In genomic region chr5:96921511-96921910, GRCm38 (mm10) we compare ENCODE assay signal across 11 mouse cellular contexts.
DNase-seq lines count a peak whose midpoint lies in the region; ATAC-seq lines count a peak whose summit lies in the region.
"Had no signal": no experiment of that assay in that cellular context is flagged by ENCODE, and none has a peak within 500 bp of the region (broad histone marks: within the 10 kb centered on the region; RNA-seq: fewer than 3 reads in every experiment).

No protein-coding gene starts in this region.

- no peak overlapping the region for H3K9ac ChIP-seq in hindbrain, embryonic 13.5 days
- H3K9ac ChIP-seq in hindbrain, embryonic 12.5 days = no peak overlapping the region
- H3K9ac ChIP-seq in neural tube, embryonic 13.5 days = no peak overlapping the region
- peak overlapping the region; percentile 51; the same call in 1 of the 2 replicates for H3K9ac ChIP-seq in stomach, embryonic 16.5 days (ENCODE audit: low read length)
- H3K9ac ChIP-seq: neural tube, embryonic 12.5 days had no signal

- no peaks in the 10 kb centered on the region for H3K27me3 ChIP-seq in hindbrain, embryonic 13.5 days
- H3K27me3 ChIP-seq in hindbrain, embryonic 12.5 days = no peaks in the 10 kb centered on the region
- H3K27me3 ChIP-seq in neural tube, embryonic 13.5 days = no peaks in the 10 kb centered on the region
- no peaks in the 10 kb centered on the region for H3K27me3 ChIP-seq in stomach, embryonic 16.5 days (ENCODE audit: control insufficient read depth, insufficient read depth, low read length)
- H3K27me3 ChIP-seq: neural tube, embryonic 12.5 days; Patski had no signal

- H3K36me3 ChIP-seq in hindbrain, embryonic 13.5 days = no peaks in the 10 kb centered on the region
- H3K36me3 ChIP-seq in hindbrain, embryonic 12.5 days = no peaks in the 10 kb centered on the region
- H3K36me3 ChIP-seq in neural tube, embryonic 13.5 days = no peaks in the 10 kb centered on the region
- H3K36me3 ChIP-seq in stomach, embryonic 16.5 days (ENCODE audit: control insufficient read depth, insufficient read depth, low read length) = no peaks in the 10 kb centered on the region
- H3K36me3 ChIP-seq: neural tube, embryonic 12.5 days had no signal

- 0 out of 2 replicates have a peak overlapping the region, but pooled peaks have one; percentile 35 for H3K27ac ChIP-seq in hindbrain, embryonic 13.5 days
- H3K27ac ChIP-seq in hindbrain, embryonic 12.5 days = no peak overlapping the region
- peak overlapping the region; percentile 49; the same call in 1 of the 2 replicates for H3K27ac ChIP-seq in neural tube, embryonic 13.5 days (replicated peaks)
- H3K27ac ChIP-seq in stomach, embryonic 16.5 days (ENCODE audit: low read length) = peak overlapping the region; percentile 67
- H3K27ac ChIP-seq: neural tube, embryonic 12.5 days had no signal

- no peaks in the 10 kb centered on the region for H3K9me3 ChIP-seq in hindbrain, embryonic 13.5 days
- no peaks in the 10 kb centered on the region for H3K9me3 ChIP-seq in hindbrain, embryonic 12.5 days (replicated peaks)
- H3K9me3 ChIP-seq in neural tube, embryonic 13.5 days = no peaks in the 10 kb centered on the region
- H3K9me3 ChIP-seq in stomach, embryonic 16.5 days (replicated peaks; ENCODE audit: control insufficient read depth, low read length) = no peaks in the 10 kb centered on the region
- H3K9me3 ChIP-seq: neural tube, embryonic 12.5 days had no signal

- no peak overlapping the region for H3K4me2 ChIP-seq in hindbrain, embryonic 13.5 days
- H3K4me2 ChIP-seq in hindbrain, embryonic 12.5 days (replicated peaks) = no peak overlapping the region
- 0 out of 2 replicates have a peak overlapping the region, but pooled peaks have one; percentile 4 for H3K4me2 ChIP-seq in neural tube, embryonic 13.5 days
- 0 out of 2 replicates have a peak overlapping the region, but pooled peaks have one; percentile 13 for H3K4me2 ChIP-seq in stomach, embryonic 16.5 days (ENCODE audit: low read depth, low read length)

- 85% methylated on average over 6 of the region's 6 CpGs for WGBS in hindbrain, embryonic 13.5 days
- 83% methylated on average over 6 of the region's 6 CpGs for WGBS in hindbrain, embryonic 12.5 days
- WGBS in neural tube, embryonic 13.5 days = 80% methylated on average over 6 of the region's 6 CpGs
- 56% methylated on average over 6 of the region's 6 CpGs for WGBS in stomach, embryonic 16.5 days

- no peak overlapping the region for H3K4me3 ChIP-seq in hindbrain, embryonic 13.5 days
- no peak overlapping the region for H3K4me3 ChIP-seq in hindbrain, embryonic 12.5 days
- no peak overlapping the region for H3K4me3 ChIP-seq in neural tube, embryonic 13.5 days
- no peak overlapping the region for H3K4me3 ChIP-seq in stomach, embryonic 16.5 days (replicated peaks; ENCODE audit: low read length)
- H3K4me3 ChIP-seq: neural tube, embryonic 12.5 days had no signal

- no peak for ATAC-seq in hindbrain, embryonic 13.5 days (ENCODE audit: low FRiP score)
- ATAC-seq in hindbrain, embryonic 12.5 days (ENCODE audit: low FRiP score) = no peak
- ATAC-seq in neural tube, embryonic 13.5 days (ENCODE audit: low read depth) = no peak
- ATAC-seq in stomach, embryonic 16.5 days (ENCODE audit: insufficient read depth, low FRiP score) = no peak
- ATAC-seq: Patski had no signal

- DNase-seq in neural tube, embryonic 10.5 days (ENCODE audit: extremely low spot score, low spot score) = no peak
- peak; percentile 64 for DNase-seq in induced T-regulatory cell, adult 2 months (ENCODE audit: low read depth)
- no peak for DNase-seq in right cerebral cortex, postnatal 10 days (ENCODE audit: low spot score in 2 of 2)
- DNase-seq: gastrocnemius, postnatal 36 days; left cerebral cortex, postnatal 4 days had no signal

- H3K4me1 ChIP-seq in hindbrain, embryonic 13.5 days (replicated peaks) = peaks cover 12% of the 10 kb centered on the region
- peaks cover 2% of the 10 kb centered on the region for H3K4me1 ChIP-seq in hindbrain, embryonic 12.5 days
- H3K4me1 ChIP-seq in neural tube, embryonic 13.5 days (replicated peaks) = peaks cover 28% of the 10 kb centered on the region; the same call in 1 of the 2 replicates
- peaks cover 14% of the 10 kb centered on the region for H3K4me1 ChIP-seq in stomach, embryonic 16.5 days (ENCODE audit: control insufficient read depth, insufficient read depth, low read length)

Comparison
In these comparisons a context has a peak if more than half of its experiments do, and no peak if none do; other contexts are left out.
1. H3K4me2 ChIP-seq: peak in neural tube, embryonic 13.5 days (single experiment) and stomach, embryonic 16.5 days (single experiment); none in hindbrain, embryonic 13.5 days (single experiment) and hindbrain, embryonic 12.5 days (single experiment).